9 mouse cellular contexts compared by ENCODE assay signal in the genomic region with DNA sequence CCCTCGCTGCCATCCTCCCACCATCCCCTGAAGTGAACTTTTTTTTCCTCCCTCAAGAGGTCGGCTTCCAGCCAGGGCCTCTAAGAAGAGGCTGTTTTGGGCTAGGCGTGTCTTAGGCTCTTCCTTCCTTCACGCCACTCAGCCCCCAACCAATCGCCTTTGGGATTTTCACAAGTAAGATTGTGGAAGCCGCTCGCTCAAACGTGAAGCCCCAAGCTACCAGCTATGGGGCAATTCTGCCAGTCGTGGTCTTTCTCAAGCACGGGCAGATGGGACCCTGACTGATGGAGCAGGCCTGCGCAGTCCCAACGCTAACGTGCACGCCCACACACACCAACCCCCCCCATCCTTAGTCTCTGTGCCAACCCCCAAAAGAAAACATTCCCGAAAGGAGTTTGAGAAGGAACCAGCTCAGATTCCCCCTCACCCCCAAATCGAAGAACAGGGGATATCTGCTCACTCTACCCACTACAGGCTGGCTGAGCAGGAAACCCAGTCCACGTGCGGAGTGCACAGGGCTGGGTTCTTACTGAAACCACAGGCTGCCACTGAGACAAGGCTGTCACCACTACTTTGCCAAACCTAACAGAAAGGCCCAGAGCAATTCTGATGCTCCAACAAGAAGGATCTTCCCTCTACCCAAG. TPM values are rescaled to one million over a fixed set of nuclear protein-coding genes. Genes with fewer than 3 reads are reported as not detected.
DNase-seq lines count a peak whose midpoint lies in the region; ATAC-seq and TF ChIP-seq lines count a peak whose summit lies in the region.
"Had no signal": no experiment of that assay in that cellular context is flagged by ENCODE, and none has a peak within 500 bp of the region (broad histone marks: within the 10 kb centered on the region; RNA-seq: fewer than 3 reads in every experiment).

No protein-coding gene starts in this region.

- H3K9ac ChIP-seq in ES-E14 (ENCODE audit: insufficient read depth, low read depth, low read length, poor library complexity, severe bottlenecking) = peak overlapping the region; percentile 65; the same call in 1 of the 2 replicates
- no peak overlapping the region; the same call in 1 of the 2 replicates for H3K9ac ChIP-seq in forebrain, embryonic 16.5 days (replicated peaks; ENCODE audit: low read depth, low read length)
- 0 out of 2 replicates have a peak overlapping the region, but pooled peaks have one; percentile 59 for H3K9ac ChIP-seq in hindbrain, embryonic 15.5 days
- H3K9ac ChIP-seq in limb, embryonic 15.5 days = peak overlapping the region; percentile 50; the same call in 1 of the 2 replicates
- H3K9ac ChIP-seq in midbrain, embryonic 13.5 days (replicated peaks) = no peak overlapping the region; the same call in 1 of the 2 replicates
- peak overlapping the region; percentile 75 for H3K9ac ChIP-seq in stomach, postnatal 0 days (ENCODE audit: low read length)

- no peak overlapping the region for H3K27ac ChIP-seq in ES-E14 (ENCODE audit: insufficient read depth, low read depth, low read length, poor library complexity, severe bottlenecking)
- H3K27ac ChIP-seq in forebrain, embryonic 16.5 days (ENCODE audit: low read length) = no peak overlapping the region
- H3K27ac ChIP-seq in hindbrain, embryonic 15.5 days (replicated peaks) = peak overlapping the region; percentile 13; the same call in 1 of the 2 replicates
- H3K27ac ChIP-seq in limb, embryonic 15.5 days = peak overlapping the region; percentile 51
- no peak overlapping the region for H3K27ac ChIP-seq in midbrain, embryonic 13.5 days
- H3K27ac ChIP-seq in stomach, postnatal 0 days (replicated peaks) = peak overlapping the region; percentile 49

- no peak for DNase-seq in ES-E14 (ENCODE audit: low read depth, low spot score)
- peak; percentile 38 for DNase-seq in adrenal gland, postnatal 25 days
- DNase-seq in stomach, postnatal 0 days (ENCODE audit: low spot score) = no peak
- DNase-seq in urinary bladder, adult 18-20 months (ENCODE audit: low spot score in 2 of 2) = no peak

- H3K36me3 ChIP-seq in ES-E14 (ENCODE audit: control insufficient read depth, insufficient read depth, low read length, poor library complexity, severe bottlenecking) = peaks cover 2% of the 10 kb centered on the region; the same call in 1 of the 2 replicates
- H3K36me3 ChIP-seq in forebrain, embryonic 16.5 days (ENCODE audit: control insufficient read depth, insufficient read depth) = no peaks in the 10 kb centered on the region
- H3K36me3 ChIP-seq in hindbrain, embryonic 15.5 days = no peaks in the 10 kb centered on the region
- H3K36me3 ChIP-seq in limb, embryonic 15.5 days = no peaks in the 10 kb centered on the region
- no peaks in the 10 kb centered on the region for H3K36me3 ChIP-seq in midbrain, embryonic 13.5 days
- H3K36me3 ChIP-seq in stomach, postnatal 0 days (ENCODE audit: control insufficient read depth, insufficient read depth, low read length) = no peaks in the 10 kb centered on the region

- no peak for TF ChIP-seq EP300 in stomach, postnatal 0 days (optimal IDR thresholded peaks at IDR 0.05)

- 4% methylated on average over 18 of the region's 18 CpGs for WGBS in forebrain, embryonic 16.5 days
- 5% methylated on average over 18 of the region's 18 CpGs for WGBS in hindbrain, embryonic 15.5 days
- 12% methylated on average over 18 of the region's 18 CpGs for WGBS in limb, embryonic 15.5 days
- 4% methylated on average over 18 of the region's 18 CpGs for WGBS in midbrain, embryonic 13.5 days
- WGBS in stomach, postnatal 0 days = 20% methylated on average over 18 of the region's 18 CpGs

- in situ Hi-C loops in ES-E14 (cut with MboI; ENCODE audit: low sequenced_read_pairs in 2 of 2, unreplicated experiment in 2 of 2) = no loop called here

- H3K27me3 ChIP-seq in forebrain, embryonic 16.5 days (replicated peaks; ENCODE audit: control insufficient read depth, insufficient read depth, low read length) = no peaks in the 10 kb centered on the region
- H3K27me3 ChIP-seq in hindbrain, embryonic 15.5 days = no peaks in the 10 kb centered on the region
- H3K27me3 ChIP-seq in limb, embryonic 15.5 days = no peaks in the 10 kb centered on the region
- peaks cover 21% of the 10 kb centered on the region for H3K27me3 ChIP-seq in midbrain, embryonic 13.5 days
- no peaks in the 10 kb centered on the region for H3K27me3 ChIP-seq in stomach, postnatal 0 days (ENCODE audit: control insufficient read depth, insufficient read depth, low read length)

- H3K9me3 ChIP-seq in ES-E14 (ENCODE audit: control insufficient read depth, insufficient read depth, low read depth, low read length) = no peaks in the 10 kb centered on the region
- no peaks in the 10 kb centered on the region for H3K9me3 ChIP-seq in forebrain, embryonic 16.5 days (ENCODE audit: control insufficient read depth, low read length)
- no peaks in the 10 kb centered on the region for H3K9me3 ChIP-seq in hindbrain, embryonic 15.5 days
- no peaks in the 10 kb centered on the region for H3K9me3 ChIP-seq in limb, embryonic 15.5 days
- no peaks in the 10 kb centered on the region for H3K9me3 ChIP-seq in midbrain, embryonic 13.5 days
- H3K9me3 ChIP-seq in stomach, postnatal 0 days (ENCODE audit: control insufficient read depth, low read length) = no peaks in the 10 kb centered on the region

- peak overlapping the region; percentile 92 for H3K4me2 ChIP-seq in forebrain, embryonic 16.5 days (ENCODE audit: low read length)
- peak overlapping the region; percentile 87 for H3K4me2 ChIP-seq in hindbrain, embryonic 15.5 days
- H3K4me2 ChIP-seq in limb, embryonic 15.5 days = peak overlapping the region; percentile 94
- H3K4me2 ChIP-seq in midbrain, embryonic 13.5 days (replicated peaks) = peak overlapping the region; percentile 94
- H3K4me2 ChIP-seq in stomach, postnatal 0 days (replicated peaks; ENCODE audit: low read depth) = peak overlapping the region; percentile 96

- H3K4me3 ChIP-seq in ES-E14 (ENCODE audit: insufficient read depth in 1 of 2, low read depth in 1 of 2, low read length in 2 of 2, poor library complexity in 1 of 2, severe bottlenecking in 1 of 2) = peak overlapping the region; percentile 75 to 99
- H3K4me3 ChIP-seq in forebrain, embryonic 16.5 days (replicated peaks; ENCODE audit: low read length) = peak overlapping the region; percentile 61
- H3K4me3 ChIP-seq in hindbrain, embryonic 15.5 days = peak overlapping the region; percentile 87
- peak overlapping the region; percentile 74 for H3K4me3 ChIP-seq in limb, embryonic 15.5 days
- peak overlapping the region; percentile 69; the same call in 1 of the 2 replicates for H3K4me3 ChIP-seq in midbrain, embryonic 13.5 days (replicated peaks)
- peak overlapping the region; percentile 76 for H3K4me3 ChIP-seq in stomach, postnatal 0 days (ENCODE audit: low read depth, low read length)

- peaks cover 4 to 7% of the 10 kb centered on the region in 2 experiments; a peak in 3 of 4 replicates for H3K4me1 ChIP-seq in ES-E14 (ENCODE audit: control insufficient read depth in 2 of 2, insufficient read depth in 2 of 2, low read length in 2 of 2, poor library complexity in 1 of 2)
- peaks cover 27% of the 10 kb centered on the region for H3K4me1 ChIP-seq in forebrain, embryonic 16.5 days (replicated peaks; ENCODE audit: control insufficient read depth, insufficient read depth, low read length)
- peaks cover 39% of the 10 kb centered on the region for H3K4me1 ChIP-seq in hindbrain, embryonic 15.5 days (replicated peaks)
- peaks cover 23% of the 10 kb centered on the region for H3K4me1 ChIP-seq in limb, embryonic 15.5 days
- H3K4me1 ChIP-seq in midbrain, embryonic 13.5 days (replicated peaks) = peaks cover 33% of the 10 kb centered on the region
- H3K4me1 ChIP-seq in stomach, postnatal 0 days (replicated peaks; ENCODE audit: control insufficient read depth, insufficient read depth) = peaks cover 7% of the 10 kb centered on the region

- TF ChIP-seq CTCF in stomach, postnatal 0 days (IDR thresholded peaks at IDR 0.05; ENCODE audit: low read depth) = 0 out of 2 replicates have a peak, but pooled peaks have one; percentile 10

- ATAC-seq in forebrain, embryonic 16.5 days = no peak
- no peak for ATAC-seq in hindbrain, embryonic 15.5 days (ENCODE audit: low FRiP score, low read depth)
- no peak for ATAC-seq in limb, embryonic 15.5 days (ENCODE audit: insufficient number of reproducible peaks, low FRiP score, low TSS enrichment, low read depth)
- ATAC-seq in midbrain, embryonic 13.5 days = no peak
- no peak for ATAC-seq in stomach, postnatal 0 days (ENCODE audit: low FRiP score, low TSS enrichment)

TF ChIP-seq in ES-E14, 5 proteins besides CTCF, POLR2A, EP300 and RAD21 (continues in another document):
- TF ChIP-seq HCFC1 (IDR thresholded peaks at IDR 0.05; ENCODE audit: borderline replicate concordance, insufficient read depth, low read length) (no peak), ZC3H11A (IDR thresholded peaks at IDR 0.05; ENCODE audit: borderline replicate concordance, low read depth, low read length) (no peak), MAFK (IDR thresholded peaks at IDR 0.05; ENCODE audit: insufficient read depth, low read depth, low read length) (no peak)

RNA-seq across cellular contexts. Expression of gene Scarb1, which starts 1.7 kb away (rescaled TPM):
- total RNA-seq in ES-E14 (2012; rRNA removed) = 28.8 and 36.8 TPM in 2 replicates
- total RNA-seq in adrenal gland, postnatal 25 days (2021) = 1,988 and 2,596 TPM in 2 replicates
- 33.4 and 38.3 TPM in 2 replicates for polyA plus RNA-seq in forebrain, embryonic 16.5 days (2015; fragmentation: Nextera tagmentation; extraction: Ambion mirVana)
- polyA plus RNA-seq in hindbrain, embryonic 15.5 days (2015; fragmentation: Nextera tagmentation; extraction: Ambion mirVana) = 46.6 and 52.4 TPM in 2 replicates
- polyA plus RNA-seq in limb, embryonic 15.5 days (2015; fragmentation: Nextera tagmentation; extraction: Ambion mirVana) = 57.2 and 65.1 TPM in 2 replicates
- polyA plus RNA-seq in midbrain, embryonic 13.5 days (2015; fragmentation: Nextera tagmentation; extraction: Ambion mirVana) = 22.1 and 22.8 TPM in 2 replicates
- 30.1 and 31.8 TPM in 2 replicates for polyA plus RNA-seq in stomach, postnatal 0 days (2015; fragmentation: Nextera tagmentation; extraction: Ambion mirVana)

RNA-seq across cellular contexts. Expression of gene Gm10382, which starts 49.9 kb away (rescaled TPM):
- total RNA-seq in ES-E14 (2012; rRNA removed) = 0.98 and 1.6 TPM in 2 replicates
- not detected in 2 replicates for total RNA-seq in adrenal gland, postnatal 25 days (2021)
- polyA plus RNA-seq in forebrain, embryonic 16.5 days (2015; fragmentation: Nextera tagmentation; extraction: Ambion mirVana) = 0.39 and 0.46 TPM in 2 replicates
- polyA plus RNA-seq in hindbrain, embryonic 15.5 days (2015; fragmentation: Nextera tagmentation; extraction: Ambion mirVana) = 0.56 and 0.65 TPM in 2 replicates
- polyA plus RNA-seq in limb, embryonic 15.5 days (2015; fragmentation: Nextera tagmentation; extraction: Ambion mirVana) = 0.14 and 0.32 TPM in 2 replicates
- polyA plus RNA-seq in midbrain, embryonic 13.5 days (2015; fragmentation: Nextera tagmentation; extraction: Ambion mirVana) = 0.39 and 0.89 TPM in 2 replicates
- 0.51 and 0.56 TPM in 2 replicates for polyA plus RNA-seq in stomach, postnatal 0 days (2015; fragmentation: Nextera tagmentation; extraction: Ambion mirVana)
- total RNA-seq: layer of hippocampus, postnatal 36 days had no signal

RNA-seq across cellular contexts. Expression of gene Ubc, which starts 50.8 kb away (rescaled TPM):
- 1,120 and 1,195 TPM in 2 replicates for total RNA-seq in ES-E14 (2012; rRNA removed)
- total RNA-seq in adrenal gland, postnatal 25 days (2021) = 1,462 and 1,631 TPM in 2 replicates
- polyA plus RNA-seq in forebrain, embryonic 16.5 days (2015; fragmentation: Nextera tagmentation; extraction: Ambion mirVana) = 1,295 and 1,372 TPM in 2 replicates
- polyA plus RNA-seq in hindbrain, embryonic 15.5 days (2015; fragmentation: Nextera tagmentation; extraction: Ambion mirVana) = 1,393 and 1,417 TPM in 2 replicates
- polyA plus RNA-seq in limb, embryonic 15.5 days (2015; fragmentation: Nextera tagmentation; extraction: Ambion mirVana) = 1,133 and 1,236 TPM in 2 replicates
- 1,275 and 1,322 TPM in 2 replicates for polyA plus RNA-seq in midbrain, embryonic 13.5 days (2015; fragmentation: Nextera tagmentation; extraction: Ambion mirVana)
- 537 and 549 TPM in 2 replicates for polyA plus RNA-seq in stomach, postnatal 0 days (2015; fragmentation: Nextera tagmentation; extraction: Ambion mirVana)

Comparison
In these comparisons a context has a peak if more than half of its experiments do, and no peak if none do; other contexts are left out.
1. H3K27ac ChIP-seq: peak in hindbrain, embryonic 15.5 days (single experiment), limb, embryonic 15.5 days (single experiment) and stomach, postnatal 0 days (single experiment); none in ES-E14 (single experiment), forebrain, embryonic 16.5 days (single experiment) and midbrain, embryonic 13.5 days (single experiment).
2. H3K9ac ChIP-seq: peak in ES-E14 (single experiment), hindbrain, embryonic 15.5 days (single experiment), limb, embryonic 15.5 days (single experiment) and stomach, postnatal 0 days (single experiment); none in forebrain, embryonic 16.5 days (single experiment) and midbrain, embryonic 13.5 days (single experiment).
3. Peak in every context shown above with its lines, with median percentiles within 50 percentile points of each other: H3K4me3 ChIP-seq and H3K4me2 ChIP-seq.